9 mouse cellular contexts compared by ENCODE assay signal in the genomic region with DNA sequence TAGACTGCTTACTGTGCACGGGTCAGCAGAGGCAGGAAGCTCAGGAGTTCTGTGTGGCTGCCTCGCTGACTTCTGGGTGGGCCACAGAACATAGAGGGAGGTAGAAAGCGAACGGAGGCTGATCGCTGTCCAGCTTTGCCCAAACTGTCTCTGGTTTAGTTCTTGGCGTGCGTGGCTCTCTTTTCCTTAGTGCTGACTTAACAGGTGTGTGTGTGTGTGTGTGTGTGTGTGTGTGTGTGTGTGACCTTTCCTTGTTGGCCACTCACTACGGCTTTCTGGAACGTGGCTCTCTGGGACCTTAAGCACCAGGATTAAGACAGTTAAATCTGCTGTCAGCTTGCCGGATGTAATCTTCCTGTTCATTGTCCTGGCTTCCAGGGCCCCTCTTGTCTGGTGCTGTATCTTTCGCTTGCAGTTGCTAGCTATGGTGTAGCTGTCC. TPM values are rescaled to one million over a fixed set of nuclear protein-coding genes. Genes with fewer than 3 reads are reported as not detected.
DNase-seq lines count a peak whose midpoint lies in the region; ATAC-seq and TF ChIP-seq lines count a peak whose summit lies in the region.
"Had no signal": no experiment of that assay in that cellular context is flagged by ENCODE, and none has a peak within 500 bp of the region (broad histone marks: within the 10 kb centered on the region; RNA-seq: fewer than 3 reads in every experiment).

No protein-coding gene starts in this region.

- no peak for ATAC-seq in hindbrain, embryonic 14.5 days (ENCODE audit: low FRiP score)
- no peak for ATAC-seq in hindbrain, embryonic 11.5 days (ENCODE audit: low FRiP score)
- ATAC-seq in heart, postnatal 0 days (ENCODE audit: insufficient read depth, low read depth), result peak; percentile 56
- ATAC-seq in liver, embryonic 12.5 days, result no peak
- ATAC-seq in activated CD4-positive, CD25-positive, alpha-beta regulatory T cell, adult 4 months, result no peak

- no peak overlapping the region for H3K4me3 ChIP-seq in hindbrain, embryonic 14.5 days (replicated peaks; ENCODE audit: low read length)
- H3K4me3 ChIP-seq in hindbrain, embryonic 11.5 days (ENCODE audit: low read depth, low read length), result no peak overlapping the region
- peak overlapping the region; percentile 31 for H3K4me3 ChIP-seq in heart, postnatal 0 days (ENCODE audit: low read depth, low read length)
- H3K4me3 ChIP-seq in liver, embryonic 12.5 days, result no peak overlapping the region

- no peaks in the 10 kb centered on the region for H3K27me3 ChIP-seq in hindbrain, embryonic 14.5 days (ENCODE audit: control insufficient read depth, insufficient read depth, low read length)
- no peaks in the 10 kb centered on the region for H3K27me3 ChIP-seq in hindbrain, embryonic 11.5 days (ENCODE audit: control insufficient read depth, insufficient read depth, low read length)
- no peaks in the 10 kb centered on the region for H3K27me3 ChIP-seq in heart, postnatal 0 days (ENCODE audit: control insufficient read depth, insufficient read depth, low read length)
- peaks cover 59% of the 10 kb centered on the region for H3K27me3 ChIP-seq in liver, embryonic 12.5 days (replicated peaks)

- peak overlapping the region; percentile 21; the same call in 1 of the 2 replicates for H3K4me2 ChIP-seq in hindbrain, embryonic 14.5 days (replicated peaks)
- no peak overlapping the region for H3K4me2 ChIP-seq in hindbrain, embryonic 11.5 days (replicated peaks; ENCODE audit: low read depth, low read length)
- peak overlapping the region; percentile 57 for H3K4me2 ChIP-seq in heart, postnatal 0 days (ENCODE audit: low read depth, low read length)
- H3K4me2 ChIP-seq in liver, embryonic 12.5 days, result peak overlapping the region; percentile 22; the same call in 1 of the 2 replicates

- no peak for DNase-seq in hindbrain, embryonic 14.5 days (ENCODE audit: low spot score)
- no peak for DNase-seq in hindbrain, embryonic 11.5 days (ENCODE audit: low spot score)
- no peak for DNase-seq in heart, postnatal 0 days (ENCODE audit: low spot score)
- peak; percentile 81 for DNase-seq in retina, postnatal 1 day
- DNase-seq in layer of hippocampus, postnatal 25 days (ENCODE audit: extremely low spot score in 1 of 2, low spot score in 1 of 2), result no peak
- DNase-seq in left cerebral cortex, postnatal 14 days (ENCODE audit: low spot score in 2 of 2), result no peak

- peaks cover 9% of the 10 kb centered on the region; the same call in 1 of the 2 replicates for H3K4me1 ChIP-seq in hindbrain, embryonic 14.5 days (replicated peaks; ENCODE audit: control insufficient read depth, insufficient read depth, low read length)
- 0 out of 2 replicates have a peak, but pooled peaks cover 3% of the 10 kb centered on the region for H3K4me1 ChIP-seq in hindbrain, embryonic 11.5 days (replicated peaks; ENCODE audit: control insufficient read depth, insufficient read depth, low read length)
- H3K4me1 ChIP-seq in heart, postnatal 0 days (ENCODE audit: control insufficient read depth, insufficient read depth), result peaks cover 26% of the 10 kb centered on the region
- peaks cover 17% of the 10 kb centered on the region for H3K4me1 ChIP-seq in liver, embryonic 12.5 days

- intact Hi-C loops in left cerebral cortex, postnatal 14 days (cut with DNase I), result no loop called here

- H3K9ac ChIP-seq in hindbrain, embryonic 14.5 days, result no peak overlapping the region
- H3K9ac ChIP-seq in hindbrain, embryonic 11.5 days (ENCODE audit: low read depth, low read length), result no peak overlapping the region
- no peak overlapping the region for H3K9ac ChIP-seq in heart, postnatal 0 days (replicated peaks; ENCODE audit: low read depth, low read length)
- no peak overlapping the region for H3K9ac ChIP-seq in liver, embryonic 12.5 days
- H3K9ac ChIP-seq: liver, embryonic 14.5 days had no signal

- H3K36me3 ChIP-seq in hindbrain, embryonic 14.5 days (replicated peaks; ENCODE audit: control insufficient read depth, insufficient read depth), result no peaks in the 10 kb centered on the region
- no peaks in the 10 kb centered on the region for H3K36me3 ChIP-seq in hindbrain, embryonic 11.5 days (ENCODE audit: control insufficient read depth, insufficient read depth, low read length)
- H3K36me3 ChIP-seq in heart, postnatal 0 days (replicated peaks; ENCODE audit: control insufficient read depth, insufficient read depth, low read length), result no peaks in the 10 kb centered on the region
- H3K36me3 ChIP-seq in liver, embryonic 12.5 days, result no peaks in the 10 kb centered on the region

- no peaks in the 10 kb centered on the region for H3K9me3 ChIP-seq in hindbrain, embryonic 14.5 days (ENCODE audit: control insufficient read depth, low read length)
- no peaks in the 10 kb centered on the region for H3K9me3 ChIP-seq in hindbrain, embryonic 11.5 days (ENCODE audit: control insufficient read depth, low read length)
- no peaks in the 10 kb centered on the region for H3K9me3 ChIP-seq in heart, postnatal 0 days (replicated peaks; ENCODE audit: control insufficient read depth, low read length)
- no peaks in the 10 kb centered on the region for H3K9me3 ChIP-seq in liver, embryonic 12.5 days (replicated peaks)

- WGBS in hindbrain, embryonic 14.5 days, result 59% methylated on average over 11 of the region's 11 CpGs
- 65% methylated on average over 11 of the region's 11 CpGs for WGBS in hindbrain, embryonic 11.5 days
- 4% methylated on average over 11 of the region's 11 CpGs for WGBS in heart, postnatal 0 days
- 11% methylated on average over 11 of the region's 11 CpGs for WGBS in liver, embryonic 12.5 days (ENCODE audit: insufficient replicate concordance)

- TF ChIP-seq CTCF in heart, postnatal 0 days (IDR thresholded peaks at IDR 0.05; ENCODE audit: low read depth), result no peak

- no peak for TF ChIP-seq EP300 in heart, postnatal 0 days (IDR thresholded peaks at IDR 0.05; ENCODE audit: low read depth)

- H3K27ac ChIP-seq in hindbrain, embryonic 14.5 days, result no peak overlapping the region
- no peak overlapping the region for H3K27ac ChIP-seq in hindbrain, embryonic 11.5 days (ENCODE audit: low read depth, low read length)
- H3K27ac ChIP-seq in heart, postnatal 0 days (ENCODE audit: low read depth), result peak overlapping the region; percentile 58
- H3K27ac ChIP-seq in liver, embryonic 12.5 days, result no peak overlapping the region
- H3K27ac ChIP-seq: liver, embryonic 14.5 days had no signal

RNA-seq across cellular contexts. Expression of a gene that starts 18.6 kb away (rescaled TPM):
- 47.0 and 52.6 TPM in 2 replicates for polyA plus RNA-seq in hindbrain, embryonic 14.5 days (2014; fragmentation: Nextera tagmentation; extraction: Ambion mirVana)
- polyA plus RNA-seq in hindbrain, embryonic 11.5 days (2014; fragmentation: Nextera tagmentation; extraction: Ambion mirVana), result 75.2 and 97.5 TPM in 2 replicates
- total RNA-seq in heart, postnatal 0 days (2014; rRNA removed; ENCODE audit: low replicate concordance), result 34.7 and 58.7 TPM in 2 replicates
- polyA plus RNA-seq in heart, postnatal 0 days (2015; fragmentation: Nextera tagmentation; extraction: Ambion mirVana), result 22.7 and 22.9 TPM in 2 replicates
- polyA plus RNA-seq in liver, embryonic 12.5 days (2016; fragmentation: Nextera tagmentation; extraction: Ambion mirVana), result 11.2 and 11.3 TPM in 2 replicates
- polyA plus RNA-seq in activated CD4-positive, CD25-positive, alpha-beta regulatory T cell, adult 4 months (2017; shearing (Covaris generic)), result 10 to 100 TPM; 12.7 to 14.6 TPM
- 10 to 100 TPM; 23.0 to 25.5 TPM for total RNA-seq in layer of hippocampus, postnatal 25 days (2021)
- total RNA-seq in left cerebral cortex, postnatal 14 days (2021), result 10 to 100 TPM; 21.6 to 22.7 TPM
